Mouse (Mus musculus): ENCODE results near the gene Xcr1.

Xcr1 gene

DNA sequence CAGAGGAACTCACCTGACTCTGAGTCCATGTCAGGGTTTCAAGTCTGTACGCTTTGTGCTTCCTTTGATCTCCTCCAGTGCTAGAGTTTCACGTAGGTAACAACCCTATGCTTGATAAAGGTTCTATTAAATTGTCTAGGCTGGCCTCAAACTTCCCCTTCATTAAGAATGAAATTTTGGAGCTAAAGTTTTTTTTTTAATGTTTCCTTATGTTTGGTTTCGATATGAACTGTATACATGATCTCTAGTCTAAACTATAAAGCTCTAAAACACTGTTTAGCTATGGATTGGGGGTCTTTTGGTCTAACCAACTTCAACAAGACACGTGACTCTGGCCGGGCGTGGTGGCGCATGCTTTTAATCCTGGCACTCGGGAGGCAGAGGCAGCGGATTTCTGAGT lies at the start of gene Xcr1:
Gene Xcr1 (minus strand): TSS at position 101 of the 400 bp plus-strand sequence.
- no peak for DNase-seq

- DNase-seq = no peak
Measured at GRCm38 (mm10) chr9:123872049-123872448, 10.2 kb upstream of the Xcr1 start.

DNA sequence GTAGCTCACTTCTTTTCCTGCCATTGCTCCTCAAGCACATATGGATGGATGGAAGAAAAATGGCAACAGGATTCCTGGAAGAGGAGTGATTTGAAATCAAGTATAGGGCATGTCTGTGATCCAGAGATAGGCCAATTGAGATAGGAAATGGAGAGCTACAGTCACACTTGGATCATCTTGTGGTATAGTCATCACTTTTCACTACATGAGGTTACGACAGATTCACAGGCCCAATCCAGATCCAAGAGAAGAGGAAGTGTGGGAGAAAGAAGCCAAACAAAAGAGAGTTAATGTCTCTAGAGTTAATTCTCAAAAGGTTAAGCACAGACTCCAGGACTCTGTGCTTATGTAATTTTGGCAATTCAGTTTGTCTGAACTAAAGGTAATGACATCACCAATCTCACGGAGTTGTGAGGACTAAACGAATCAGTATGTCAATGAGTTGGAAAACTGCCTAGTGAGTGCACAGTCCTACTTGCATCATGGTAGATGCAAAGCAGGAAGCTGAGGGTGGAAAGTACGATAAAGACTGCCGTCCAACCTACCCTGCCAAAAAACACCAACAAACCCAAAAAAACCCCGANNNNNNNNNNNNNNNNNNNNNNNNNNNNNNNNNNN lies 7.4 kb upstream of the Xcr1 start:
- no peak for DNase-seq

DNA sequence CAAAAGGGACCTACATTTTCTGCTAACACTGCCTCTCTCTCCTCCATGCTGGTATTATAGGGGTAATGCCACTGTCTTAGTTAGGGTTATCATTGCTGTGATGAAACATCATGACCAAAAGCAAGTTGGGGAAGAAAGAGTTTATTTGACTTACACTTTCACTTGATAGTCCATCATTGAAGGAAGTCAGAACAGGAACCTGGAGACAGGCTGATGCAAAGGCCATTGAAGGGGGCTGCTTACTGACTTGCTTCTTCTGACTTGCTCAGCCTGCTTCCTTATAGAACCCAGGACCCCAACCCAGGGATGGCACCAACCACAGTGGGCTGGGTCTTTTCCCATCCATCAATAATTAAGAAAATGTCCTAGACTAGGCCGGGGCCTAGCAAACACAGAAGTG lies 1.8 kb upstream of the Xcr1 start:
- no peak for DNase-seq

- DNase-seq = no peak
Measured at GRCm38 (mm10) chr9:123862895-123863616, 1.2 kb upstream of the Xcr1 start.

- no peak for DNase-seq
Measured at GRCm38 (mm10) chr9:123856836-123857235, 5.0 kb downstream of the Xcr1 start.

DNA sequence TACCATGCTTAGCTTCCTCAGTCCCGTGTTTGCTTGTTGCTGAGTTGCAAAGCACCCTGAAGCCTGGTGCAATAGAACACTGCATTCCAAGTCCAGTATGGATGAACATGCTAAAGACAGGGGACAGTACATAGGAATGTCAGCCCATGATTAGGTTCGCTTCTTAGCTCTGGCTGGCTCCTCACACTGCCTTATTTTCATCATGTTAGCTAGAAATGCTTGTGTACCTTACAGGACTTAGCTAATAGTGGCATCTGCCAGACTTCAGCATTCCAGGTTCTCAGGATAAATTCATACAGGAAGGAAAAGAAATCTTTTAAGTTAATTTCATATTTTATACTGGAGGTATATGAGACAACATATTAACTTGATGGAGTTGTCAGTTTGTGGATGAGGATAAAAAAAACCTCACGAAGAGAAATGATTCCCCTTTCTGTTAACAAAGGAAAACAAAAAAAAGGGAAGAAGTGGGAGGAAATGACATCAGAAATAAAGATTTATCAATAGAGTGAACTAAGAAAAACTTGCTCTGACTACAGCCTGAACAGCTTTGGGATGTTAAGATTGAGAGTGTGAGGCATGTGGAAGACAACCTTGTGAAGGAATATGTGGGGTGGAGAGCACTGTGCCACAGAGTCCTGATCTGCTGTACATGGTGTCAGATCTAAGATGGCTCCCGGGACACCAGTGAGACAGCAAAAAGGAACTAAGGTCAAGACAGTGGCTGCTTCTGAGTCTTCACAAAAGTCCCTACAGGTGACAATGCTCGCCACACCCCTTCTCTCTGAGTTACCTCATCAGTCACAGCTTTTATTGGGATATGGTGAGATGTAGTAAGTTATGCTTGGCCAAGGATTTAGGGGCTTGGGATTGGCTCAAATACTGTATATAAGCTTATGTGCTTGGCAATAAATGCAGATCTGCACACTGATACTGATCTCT lies 9.1 kb downstream of the Xcr1 start:
- no peak for DNase-seq

GRCm38 (mm10) chr9:123851713-123852448 lies 9.9 kb downstream of the Xcr1 start, which contains the start of gene Fyco1:
Fyco1 (minus strand) TSS chr9:123851899.
- DNase-seq = peak; percentile 94 to 99

DNA sequence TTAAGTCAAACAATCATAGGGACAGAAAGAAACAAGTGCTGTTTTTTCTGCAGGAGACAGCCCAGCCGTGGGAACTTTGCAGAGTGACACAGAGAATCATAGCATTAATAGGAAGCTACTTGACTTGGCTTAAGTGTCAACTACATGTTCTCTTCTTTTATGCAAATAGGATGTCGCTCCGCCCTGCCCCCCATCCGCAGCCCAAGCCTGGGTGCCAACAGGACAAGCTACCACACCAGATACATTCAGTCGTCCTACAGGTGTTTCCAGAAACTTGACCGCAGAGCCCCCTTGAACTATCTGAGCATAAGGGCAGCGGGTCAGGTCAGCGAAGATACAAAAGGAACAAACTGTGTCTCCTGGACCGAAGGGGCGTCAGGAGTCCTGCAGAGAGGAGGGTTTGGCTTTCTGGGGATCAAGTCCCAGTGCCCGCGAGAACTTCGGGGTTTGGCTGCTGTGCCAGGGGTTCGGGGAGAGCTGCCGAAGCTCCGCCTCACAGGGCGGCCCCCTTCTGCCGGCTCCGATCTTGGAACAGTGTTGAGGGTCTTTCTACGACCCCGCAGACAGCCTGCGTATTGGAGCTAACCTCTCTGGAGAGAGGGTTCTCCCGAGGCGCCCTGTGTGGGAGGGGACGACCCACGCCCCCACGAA lies 10.6 kb downstream of the Xcr1 start:
- DNase-seq = peak; percentile 73 to 78

DNA sequence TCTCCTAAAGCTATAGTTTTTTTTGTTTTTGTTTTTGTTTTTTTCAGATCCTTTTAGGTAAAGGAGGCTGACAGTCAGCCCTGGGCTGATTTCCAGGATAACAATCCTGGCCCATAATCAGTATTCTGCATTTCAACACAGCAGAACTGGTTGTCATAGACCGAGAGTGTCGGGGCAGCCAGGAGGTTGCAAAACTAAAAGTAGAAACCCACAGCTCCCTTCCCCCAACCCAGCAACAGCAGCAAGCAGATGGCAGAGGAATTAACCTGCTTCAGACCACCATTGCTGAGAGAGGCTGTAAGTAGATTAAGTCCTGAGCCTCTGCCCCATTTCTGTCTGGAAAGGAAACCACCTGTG lies 11.1 kb downstream of the Xcr1 start:
- DNase-seq = no peak

DNA sequence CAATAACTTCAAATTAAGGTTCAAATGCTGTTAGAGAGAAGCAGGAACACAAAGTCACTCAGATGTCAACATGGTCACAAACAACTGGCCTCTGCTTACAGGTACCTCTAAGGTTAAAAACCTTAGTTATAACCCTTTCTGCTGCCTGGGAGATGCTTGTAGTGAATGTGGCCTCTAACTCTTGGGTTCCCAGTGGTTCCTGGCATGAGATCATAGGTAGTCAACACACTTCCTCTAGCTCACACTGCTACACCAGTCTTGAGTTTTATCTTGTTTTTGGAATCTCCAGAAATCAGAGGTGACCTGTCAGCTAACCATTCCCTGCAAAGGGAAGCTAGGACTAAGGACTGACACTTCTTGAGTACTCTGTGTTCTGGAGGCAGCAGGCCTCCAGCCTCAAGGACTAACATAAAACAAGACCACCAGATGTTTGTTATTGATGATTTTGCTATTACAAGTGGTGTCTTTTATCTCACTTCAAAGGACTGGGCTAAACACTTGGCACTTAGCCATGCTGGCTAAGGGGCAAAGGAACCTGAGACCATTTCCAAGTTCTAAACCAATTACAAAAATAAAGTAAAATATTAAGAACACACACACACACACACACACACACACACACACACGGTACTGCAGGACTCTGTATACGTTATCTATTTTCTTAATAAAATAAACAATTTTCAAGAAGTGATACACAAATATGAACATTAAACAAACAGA lies 11.7 kb downstream of the Xcr1 start:
- DNase-seq = no peak

GRCm38 (mm10) chr9:123846490-123846889 lies 15.3 kb downstream of the Xcr1 start:
- no peak for DNase-seq

GRCm38 (mm10) chr9:123845120-123845519 lies 16.7 kb downstream of the Xcr1 start:
- no peak for DNase-seq

- DNase-seq = no peak
Measured at GRCm38 (mm10) chr9:123844468-123844867, 17.4 kb downstream of the Xcr1 start.

DNA sequence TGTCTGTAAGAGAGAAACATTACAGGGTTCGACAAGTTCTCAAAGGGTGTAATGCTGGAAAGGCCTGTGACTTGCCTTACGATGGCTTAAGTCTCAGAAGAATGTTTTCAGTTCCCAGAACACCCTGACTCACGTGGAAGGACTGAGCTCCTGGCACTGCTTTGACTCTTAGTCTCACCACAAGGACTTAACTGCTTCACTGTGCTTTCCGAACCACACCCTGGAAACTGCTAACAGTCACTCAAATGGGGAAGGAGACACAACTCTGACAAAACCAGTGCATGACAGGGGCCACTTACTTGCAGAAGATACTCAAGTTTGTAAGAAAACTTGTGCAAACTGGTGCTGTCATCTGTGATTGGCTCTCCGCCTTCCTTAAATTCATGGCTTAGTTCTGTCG lies 21.6 kb downstream of the Xcr1 start:
- no peak for DNase-seq

DNA sequence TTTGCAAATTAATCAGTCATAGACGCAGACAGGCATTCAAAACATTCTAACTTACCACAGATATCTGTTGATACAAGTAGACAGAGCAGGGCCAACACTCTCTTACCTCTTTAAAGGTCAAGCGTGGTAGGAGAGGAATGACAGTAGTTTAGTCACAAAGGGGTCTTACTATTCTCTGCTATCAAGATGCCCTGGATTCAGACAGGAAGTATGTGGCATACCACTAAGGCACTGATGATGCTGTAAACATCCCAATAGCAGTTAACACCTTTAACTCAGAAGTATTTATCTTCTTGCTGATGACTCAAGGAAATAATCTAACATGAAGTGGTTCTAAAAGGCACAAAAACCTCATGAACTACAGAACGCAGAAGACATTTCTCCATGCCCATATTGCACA lies 26.0 kb downstream of the Xcr1 start:
- no peak for DNase-seq

DNA sequence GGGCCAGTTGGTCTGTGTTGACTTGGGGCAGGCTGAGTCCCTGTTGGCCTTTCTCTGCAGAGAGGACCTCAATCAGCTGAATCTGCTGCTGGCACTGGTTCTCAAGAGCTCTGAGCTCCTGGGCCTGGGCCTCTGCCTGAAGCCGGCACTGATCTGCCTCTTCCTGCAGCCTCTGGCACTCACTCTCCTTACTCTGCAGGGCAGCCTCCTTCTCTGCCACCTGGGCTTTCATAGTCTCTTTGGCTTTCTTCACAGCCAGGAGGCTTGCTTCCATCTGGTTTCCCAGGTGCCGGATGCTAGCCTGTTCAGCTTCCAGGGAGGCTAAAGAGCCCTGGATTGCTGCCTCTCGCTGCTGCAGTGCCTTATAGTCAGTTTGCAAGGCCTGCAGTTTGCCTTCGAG lies 32.9 kb downstream of the Xcr1 start:
- DNase-seq = no peak

DNA sequence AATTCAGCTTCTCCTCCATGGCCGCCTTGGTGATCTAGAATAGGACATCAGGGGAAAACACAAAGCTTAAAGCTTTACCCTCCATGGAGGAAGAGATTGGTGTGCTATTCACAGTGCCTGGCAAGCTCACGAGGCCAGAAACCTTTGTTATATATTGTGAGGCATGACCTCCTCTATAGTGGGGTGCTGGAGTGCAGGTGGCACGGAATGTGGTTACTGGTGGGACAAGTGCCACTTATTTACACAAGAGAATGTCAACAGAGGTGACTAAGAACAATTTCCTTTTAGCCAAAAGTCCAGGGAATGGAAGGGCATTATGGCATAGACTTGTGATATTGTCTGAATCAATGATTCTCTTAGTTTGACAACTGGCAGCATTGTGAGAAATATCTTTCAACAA lies 35.2 kb downstream of the Xcr1 start:
- no peak for DNase-seq

- no peak for DNase-seq
Measured at GRCm38 (mm10) chr9:123818601-123819000, 43.2 kb downstream of the Xcr1 start.

DNA sequence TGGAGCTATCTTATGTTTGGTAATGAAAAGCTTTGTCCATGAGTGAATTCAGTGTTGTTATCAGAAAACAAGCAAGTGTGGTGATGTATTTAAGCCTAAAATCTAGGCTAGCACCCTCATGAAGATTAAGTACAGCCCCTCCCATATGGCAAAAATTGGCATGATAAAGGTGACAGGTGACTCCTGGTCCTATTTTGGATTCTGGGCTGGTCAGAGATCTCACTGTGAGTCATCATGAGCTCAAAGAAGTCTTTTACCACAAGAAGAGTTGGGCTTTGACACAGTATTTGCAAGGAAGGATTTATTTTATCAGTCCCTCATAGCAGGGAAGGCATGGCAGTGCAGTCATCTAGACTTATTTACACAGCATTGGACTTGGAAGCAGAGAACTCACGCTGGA lies 45.8 kb downstream of the Xcr1 start:
- DNase-seq = no peak

GRCm38 (mm10) chr9:123815444-123815843 lies 46.4 kb downstream of the Xcr1 start:
- no peak for DNase-seq

- DNase-seq = no peak
Measured at GRCm38 (mm10) chr9:123814821-123815220, 47.0 kb downstream of the Xcr1 start.

Measured in kidney, postnatal 25 days (tissue).